Mouse (Mus musculus): ENCODE data around the gene Ino80e. TPM values are rescaled to one million over a fixed set of nuclear protein-coding genes. Genes with fewer than 3 reads are reported as not detected.

Gene Ino80e
- polyA plus RNA-seq, 1 experiment from 2014 or later: 76.1 TPM

- H3K36me3 ChIP-seq (ENCODE audit: control insufficient read depth, insufficient read depth, low read length): no peaks in the 10 kb centered on the region
- ATAC-seq (replicated peaks; ENCODE audit: insufficient number of reproducible peaks, low FRiP score, low TSS enrichment): no peak
- WGBS (ENCODE audit: insufficient replicate concordance): 42% methylated on average over 5 of the region's 5 CpGs
- H3K4me1 ChIP-seq (ENCODE audit: control insufficient read depth, insufficient read depth, low read length): peaks cover 6% of the 10 kb centered on the region
- H3K4me2 ChIP-seq: no peak overlapping the region
- no peaks in the 10 kb centered on the region for H3K9me3 ChIP-seq (replicated peaks; ENCODE audit: control insufficient read depth, low read length)
- H3K9ac ChIP-seq (ENCODE audit: low read depth, low read length): no peak overlapping the region
- H3K4me3 ChIP-seq (ENCODE audit: low read depth, low read length): no peak overlapping the region
- H3K27me3 ChIP-seq (ENCODE audit: control insufficient read depth, insufficient read depth, low read length): peaks cover 66% of the 10 kb centered on the region
- H3K27ac ChIP-seq (ENCODE audit: low read depth, low read length): no peak overlapping the region
These were observed 36.2 kb downstream of the Ino80e start for GRCm38 (mm10) chr7:126825952-126826351.

GRCm38 (mm10) chr7:126825403-126825802, 36.8 kb downstream of the Ino80e start:
- no peak overlapping the region for H3K27ac ChIP-seq (ENCODE audit: low read depth, low read length)

DNA sequence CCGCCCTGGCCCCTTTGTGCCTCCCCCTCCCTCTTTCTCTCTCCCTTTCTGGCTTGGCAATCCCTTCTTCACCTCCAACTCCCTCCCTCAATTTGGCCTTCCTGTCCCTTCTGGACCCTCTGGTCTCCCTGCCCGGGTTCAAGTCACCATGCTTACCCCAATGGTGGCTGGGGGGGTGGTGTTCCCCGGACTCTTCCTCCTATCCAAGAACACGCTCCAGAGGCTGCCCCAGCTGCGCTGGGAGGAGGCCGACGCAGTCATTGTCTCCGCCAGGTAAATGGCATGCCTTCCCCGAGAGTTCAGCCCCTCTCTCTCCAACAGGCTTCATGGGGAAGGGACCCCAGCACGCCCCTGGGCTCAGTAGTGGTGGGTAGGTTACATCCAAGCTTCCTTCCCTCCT, 38.2 kb downstream of the Ino80e start:
- no peak overlapping the region for H3K9ac ChIP-seq (ENCODE audit: low read depth, low read length)
- peaks cover 6% of the 10 kb centered on the region for H3K4me1 ChIP-seq (ENCODE audit: control insufficient read depth, insufficient read depth, low read length)
- H3K4me3 ChIP-seq (ENCODE audit: low read depth, low read length): no peak overlapping the region
- H3K4me2 ChIP-seq: no peak overlapping the region
- no peak for ATAC-seq (replicated peaks; ENCODE audit: insufficient number of reproducible peaks, low FRiP score, low TSS enrichment)
- peaks cover 52% of the 10 kb centered on the region for H3K27me3 ChIP-seq (ENCODE audit: control insufficient read depth, insufficient read depth, low read length)
- no peaks in the 10 kb centered on the region for H3K9me3 ChIP-seq (replicated peaks; ENCODE audit: control insufficient read depth, low read length)
- 12% methylated on average over 10 of the region's 10 CpGs for WGBS (ENCODE audit: insufficient replicate concordance)
- H3K36me3 ChIP-seq (ENCODE audit: control insufficient read depth, insufficient read depth, low read length): no peaks in the 10 kb centered on the region
- no peak overlapping the region for H3K27ac ChIP-seq (ENCODE audit: low read depth, low read length)

More at GRCm38 (mm10) chr7:126825403-126825802, 36.8 kb downstream of the Ino80e start:
- H3K9ac ChIP-seq (ENCODE audit: low read depth, low read length): no peak overlapping the region
- H3K27me3 ChIP-seq (ENCODE audit: control insufficient read depth, insufficient read depth, low read length): peaks cover 61% of the 10 kb centered on the region
- no peak overlapping the region for H3K4me2 ChIP-seq
- no peaks in the 10 kb centered on the region for H3K9me3 ChIP-seq (replicated peaks; ENCODE audit: control insufficient read depth, low read length)
- H3K4me1 ChIP-seq (ENCODE audit: control insufficient read depth, insufficient read depth, low read length): peaks cover 6% of the 10 kb centered on the region
- no peaks in the 10 kb centered on the region for H3K36me3 ChIP-seq (ENCODE audit: control insufficient read depth, insufficient read depth, low read length)
- H3K4me3 ChIP-seq (ENCODE audit: low read depth, low read length): no peak overlapping the region; the same call in 1 of the 2 replicates
- WGBS (ENCODE audit: insufficient replicate concordance): 21% methylated on average over 8 of the region's 8 CpGs
- no peak for ATAC-seq (replicated peaks; ENCODE audit: insufficient number of reproducible peaks, low FRiP score, low TSS enrichment)

DNA sequence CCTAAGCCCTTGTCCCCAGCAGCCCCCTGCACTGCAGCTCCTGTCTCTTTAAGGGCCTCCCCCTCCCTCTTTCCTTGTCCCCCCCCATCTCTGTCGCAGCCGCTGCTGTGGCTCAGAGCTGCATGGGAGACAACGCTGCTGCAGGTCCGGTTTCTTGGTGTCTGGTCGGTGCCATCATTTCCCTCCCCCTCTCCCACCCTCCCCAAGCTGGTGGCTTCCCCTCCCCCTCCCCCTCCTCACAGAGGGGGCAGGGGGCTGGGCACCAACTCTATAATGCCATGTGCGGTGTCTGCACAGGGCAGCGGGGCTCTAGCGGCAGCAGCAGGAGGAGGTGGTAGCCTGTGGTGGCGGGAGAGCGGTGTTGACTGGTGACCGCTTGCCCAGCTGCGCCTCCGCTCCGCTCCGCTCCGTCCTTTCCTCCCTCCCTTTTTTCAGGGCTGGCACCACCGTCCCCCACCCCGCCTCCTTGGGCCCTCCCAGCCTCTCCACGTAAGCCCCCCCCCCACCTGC, 38.9 kb downstream of the Ino80e start:
- no peaks in the 10 kb centered on the region for H3K9me3 ChIP-seq (replicated peaks; ENCODE audit: control insufficient read depth, low read length)
- no peaks in the 10 kb centered on the region for H3K36me3 ChIP-seq (ENCODE audit: control insufficient read depth, insufficient read depth, low read length)
- no peak overlapping the region for H3K9ac ChIP-seq (ENCODE audit: low read depth, low read length)
- H3K4me3 ChIP-seq (ENCODE audit: low read depth, low read length): peak overlapping the region; percentile 31
- peak overlapping the region; percentile 58 for H3K4me2 ChIP-seq
- H3K27me3 ChIP-seq (ENCODE audit: control insufficient read depth, insufficient read depth, low read length): peaks cover 46% of the 10 kb centered on the region
- H3K27ac ChIP-seq (ENCODE audit: low read depth, low read length): no peak overlapping the region
- no peak for ATAC-seq (replicated peaks; ENCODE audit: insufficient number of reproducible peaks, low FRiP score, low TSS enrichment)
- peaks cover 6% of the 10 kb centered on the region for H3K4me1 ChIP-seq (ENCODE audit: control insufficient read depth, insufficient read depth, low read length)
- WGBS (ENCODE audit: insufficient replicate concordance): 1% methylated on average over 14 of the region's 19 CpGs

DNA sequence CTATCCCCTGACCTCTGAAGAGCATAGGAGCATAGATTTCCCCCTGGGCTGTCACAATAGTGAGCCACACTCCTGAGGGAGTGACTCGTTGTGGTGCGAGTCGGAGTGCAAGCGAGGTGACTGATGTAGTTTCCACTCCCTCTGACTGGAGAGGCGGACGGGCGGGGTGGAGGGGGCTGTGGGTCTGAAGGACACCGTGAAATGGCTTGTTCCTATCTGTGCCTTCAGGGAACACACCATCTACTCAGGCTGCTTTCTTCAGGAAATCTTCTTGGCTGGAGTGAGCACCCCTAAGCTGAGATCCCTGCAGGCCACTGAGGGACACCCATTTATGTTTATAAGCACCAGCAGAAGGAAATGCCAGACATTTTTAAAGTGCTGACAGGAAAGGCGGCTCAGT, 39.4 kb downstream of the Ino80e start:
- Histone ChIP-seq H3K27ac (ENCODE audit: low read depth, low read length) (no peak overlapping the region), H3K36me3 (ENCODE audit: control insufficient read depth, insufficient read depth, low read length) (no peaks in the 10 kb centered on the region), H3K9ac (ENCODE audit: low read depth, low read length) (no peak overlapping the region), H3K4me2 (peak overlapping the region; percentile 58), H3K9me3 (replicated peaks; ENCODE audit: control insufficient read depth, low read length) (no peaks in the 10 kb centered on the region), H3K4me1 (ENCODE audit: control insufficient read depth, insufficient read depth, low read length) (peaks cover 6% of the 10 kb centered on the region), H3K4me3 (ENCODE audit: low read depth, low read length) (no peak overlapping the region), H3K27me3 (ENCODE audit: control insufficient read depth, insufficient read depth, low read length) (peaks cover 46% of the 10 kb centered on the region)
- ATAC-seq (replicated peaks; ENCODE audit: insufficient number of reproducible peaks, low FRiP score, low TSS enrichment): no peak
- WGBS (ENCODE audit: insufficient replicate concordance): 8% methylated on average over 9 of the region's 9 CpGs

DNA sequence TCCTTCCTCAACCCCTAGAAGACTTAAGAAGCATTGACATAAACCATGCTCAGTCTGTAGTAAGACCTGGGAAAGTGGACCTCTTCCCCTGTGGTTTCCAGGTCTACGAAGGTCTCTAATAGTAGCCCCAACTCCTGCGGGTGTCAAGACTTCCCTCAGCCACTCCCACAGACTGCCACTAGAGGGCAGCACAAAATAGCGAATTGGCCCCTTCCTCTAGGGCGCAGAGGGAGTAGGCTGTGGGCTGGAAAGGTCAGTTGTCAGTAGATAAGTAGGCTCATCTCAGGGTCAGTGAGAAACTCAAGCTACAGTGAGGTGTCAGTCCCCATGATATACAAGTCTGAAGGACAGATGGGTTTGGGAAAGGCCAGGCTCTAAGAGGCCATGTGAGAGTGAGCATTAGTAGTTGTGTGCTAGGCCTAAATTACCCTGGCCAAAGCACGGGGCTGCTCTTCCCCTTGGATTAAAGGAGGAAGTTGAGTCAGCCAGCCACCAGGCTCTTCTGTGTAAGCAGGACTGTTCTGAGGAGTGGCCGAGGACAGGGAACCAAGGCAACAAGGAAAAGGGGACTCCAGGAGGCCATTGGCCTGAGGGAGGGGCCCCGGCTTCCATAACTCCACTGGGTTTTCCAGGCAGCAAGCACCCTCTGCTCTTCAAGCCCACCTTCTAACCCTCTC, 40.2 kb downstream of the Ino80e start:
- H3K27me3 ChIP-seq (ENCODE audit: control insufficient read depth, insufficient read depth, low read length): peaks cover 46% of the 10 kb centered on the region
- no peak for ATAC-seq (replicated peaks; ENCODE audit: insufficient number of reproducible peaks, low FRiP score, low TSS enrichment)
- WGBS (ENCODE audit: insufficient replicate concordance): 20% methylated on average over 7 of the region's 7 CpGs

GRCm38 (mm10) chr7:126818818-126819217, 43.4 kb downstream of the Ino80e start:
- ATAC-seq (replicated peaks; ENCODE audit: insufficient number of reproducible peaks, low FRiP score, low TSS enrichment): no peak
- no peak overlapping the region for H3K4me2 ChIP-seq
- 31% methylated on average over 1 of the region's 1 CpGs for WGBS (ENCODE audit: insufficient replicate concordance)

More for the DNA sequence above, 40.2 kb downstream of the Ino80e start:
- Histone ChIP-seq H3K9ac (ENCODE audit: low read depth, low read length) (no peak overlapping the region), H3K36me3 (ENCODE audit: control insufficient read depth, insufficient read depth, low read length) (no peaks in the 10 kb centered on the region), H3K4me1 (ENCODE audit: control insufficient read depth, insufficient read depth, low read length) (peaks cover 6% of the 10 kb centered on the region), H3K9me3 (replicated peaks; ENCODE audit: control insufficient read depth, low read length) (no peaks in the 10 kb centered on the region), H3K27ac (ENCODE audit: low read depth, low read length) (no peak overlapping the region), H3K4me3 (ENCODE audit: low read depth, low read length) (no peak overlapping the region), H3K4me2 (no peak overlapping the region)

DNA sequence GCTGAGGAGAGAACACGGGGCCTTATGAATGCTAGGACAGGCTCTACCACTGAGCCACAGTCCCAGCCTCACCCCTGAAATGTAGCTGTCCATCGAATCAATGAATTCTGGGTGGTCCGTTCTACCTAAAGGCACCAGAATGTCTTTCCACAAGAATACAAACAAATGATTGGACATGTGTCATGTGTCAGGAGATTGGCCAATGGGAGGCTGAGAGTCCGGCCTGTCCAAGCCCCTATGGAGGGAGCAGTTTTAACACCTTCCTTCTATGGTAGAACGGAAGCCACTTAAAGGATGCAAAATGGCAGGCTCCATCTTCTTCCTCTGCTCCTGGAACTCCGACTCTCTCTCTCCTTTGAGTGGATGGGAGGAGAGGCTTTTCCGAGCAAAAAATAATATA, 44.6 kb downstream of the Ino80e start:
- Histone ChIP-seq H3K9ac (ENCODE audit: low read depth, low read length) (no peak overlapping the region), H3K4me2 (no peak overlapping the region), H3K9me3 (replicated peaks; ENCODE audit: control insufficient read depth, low read length) (no peaks in the 10 kb centered on the region), H3K27ac (ENCODE audit: low read depth, low read length) (no peak overlapping the region), H3K4me1 (ENCODE audit: control insufficient read depth, insufficient read depth, low read length) (no peaks in the 10 kb centered on the region; the same call in 1 of the 2 replicates), H3K36me3 (ENCODE audit: control insufficient read depth, insufficient read depth, low read length) (no peaks in the 10 kb centered on the region), H3K27me3 (ENCODE audit: control insufficient read depth, insufficient read depth, low read length) (peaks cover 10% of the 10 kb centered on the region), H3K4me3 (ENCODE audit: low read depth, low read length) (no peak overlapping the region)
- 74% methylated on average over 7 of the region's 7 CpGs for WGBS (ENCODE audit: insufficient replicate concordance)
- no peak for ATAC-seq (replicated peaks; ENCODE audit: insufficient number of reproducible peaks, low FRiP score, low TSS enrichment)

More at GRCm38 (mm10) chr7:126818818-126819217, 43.4 kb downstream of the Ino80e start:
- H3K36me3 ChIP-seq (ENCODE audit: control insufficient read depth, insufficient read depth, low read length): no peaks in the 10 kb centered on the region
- peaks cover 21% of the 10 kb centered on the region for H3K27me3 ChIP-seq (ENCODE audit: control insufficient read depth, insufficient read depth, low read length)
- no peak overlapping the region for H3K27ac ChIP-seq (ENCODE audit: low read depth, low read length)
- no peak overlapping the region for H3K9ac ChIP-seq (ENCODE audit: low read depth, low read length)
- H3K4me3 ChIP-seq (ENCODE audit: low read depth, low read length): no peak overlapping the region
- peaks cover 6% of the 10 kb centered on the region for H3K4me1 ChIP-seq (ENCODE audit: control insufficient read depth, insufficient read depth, low read length)
- H3K9me3 ChIP-seq (replicated peaks; ENCODE audit: control insufficient read depth, low read length): no peaks in the 10 kb centered on the region

DNA sequence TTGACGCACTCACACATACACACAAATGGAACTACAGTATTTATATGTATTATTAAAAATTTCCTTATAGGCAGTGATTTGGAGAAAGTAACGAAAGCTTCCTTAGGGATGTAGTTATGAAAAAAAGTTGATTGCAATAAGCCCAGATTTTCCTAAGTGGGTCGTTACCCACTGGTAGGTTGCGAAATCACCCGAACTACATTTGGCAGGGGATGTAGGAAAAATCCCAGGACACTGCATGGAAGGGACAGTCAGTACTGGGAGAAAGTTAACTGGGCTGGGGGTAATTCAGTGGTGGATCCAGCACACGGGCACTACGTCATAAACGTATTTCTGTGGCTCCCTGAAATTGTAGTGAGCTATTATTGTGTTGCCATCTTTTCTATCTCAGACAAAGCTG, 45.7 kb downstream of the Ino80e start:
- Histone ChIP-seq H3K36me3 (ENCODE audit: control insufficient read depth, insufficient read depth, low read length) (no peaks in the 10 kb centered on the region), H3K9me3 (replicated peaks; ENCODE audit: control insufficient read depth, low read length) (no peaks in the 10 kb centered on the region), H3K4me2 (no peak overlapping the region), H3K4me1 (ENCODE audit: control insufficient read depth, insufficient read depth, low read length) (no peaks in the 10 kb centered on the region), H3K27ac (ENCODE audit: low read depth, low read length) (no peak overlapping the region), H3K9ac (ENCODE audit: low read depth, low read length) (no peak overlapping the region), H3K4me3 (ENCODE audit: low read depth, low read length) (no peak overlapping the region), H3K27me3 (ENCODE audit: control insufficient read depth, insufficient read depth, low read length) (0 out of 2 replicates have a peak, but pooled peaks cover 3% of the 10 kb centered on the region)
- WGBS (ENCODE audit: insufficient replicate concordance): 81% methylated on average over 8 of the region's 8 CpGs
- ATAC-seq (replicated peaks; ENCODE audit: insufficient number of reproducible peaks, low FRiP score, low TSS enrichment): no peak

All from heart, embryonic 11.5 days (tissue).